Mouse (Mus musculus): ENCODE results near the gene Pmpcb. TPM values are rescaled to one million over a fixed set of nuclear protein-coding genes. Genes with fewer than 3 reads are reported as not detected.

The Pmpcb gene
- polyA plus RNA-seq, 1 experiment from 2014 or later = 94.9 TPM

DNA sequence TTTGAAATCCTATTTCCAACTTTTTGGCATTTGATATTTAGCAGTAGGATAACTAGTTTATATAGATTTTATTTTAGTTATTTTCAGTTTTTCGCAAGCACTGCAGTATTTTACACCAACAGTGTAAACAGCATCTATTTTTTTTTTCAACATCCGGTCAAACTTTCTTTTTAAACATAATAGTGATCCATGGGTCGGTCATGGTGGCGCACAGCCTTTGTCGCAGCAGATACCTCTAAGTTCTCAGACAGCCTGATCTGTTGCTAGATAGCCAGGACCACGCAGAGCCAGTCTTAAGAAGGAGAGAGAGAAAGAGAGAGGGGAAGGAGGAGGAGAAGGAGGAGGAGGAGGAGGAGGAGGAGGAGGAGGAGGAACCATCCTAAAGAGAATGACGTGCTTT lies 48.8 kb downstream of the Pmpcb start:
- no peaks in the 10 kb centered on the region for H3K9me3 ChIP-seq
- ATAC-seq (ENCODE audit: low FRiP score) = no peak
- WGBS = 74% methylated on average over 7 of the region's 7 CpGs
- H3K36me3 ChIP-seq (replicated peaks) = peaks cover 33% of the 10 kb centered on the region
- peak overlapping the region; percentile 92; the same call in 1 of the 2 replicates for H3K4me3 ChIP-seq (replicated peaks)
- peak overlapping the region; percentile 89 for H3K27ac ChIP-seq
- peaks cover 30% of the 10 kb centered on the region for H3K4me1 ChIP-seq
- no peaks in the 10 kb centered on the region for H3K27me3 ChIP-seq
- H3K9ac ChIP-seq = 0 out of 2 replicates have a peak overlapping the region, but pooled peaks have one; percentile 91
- peak overlapping the region; percentile 69 for H3K4me2 ChIP-seq

DNA sequence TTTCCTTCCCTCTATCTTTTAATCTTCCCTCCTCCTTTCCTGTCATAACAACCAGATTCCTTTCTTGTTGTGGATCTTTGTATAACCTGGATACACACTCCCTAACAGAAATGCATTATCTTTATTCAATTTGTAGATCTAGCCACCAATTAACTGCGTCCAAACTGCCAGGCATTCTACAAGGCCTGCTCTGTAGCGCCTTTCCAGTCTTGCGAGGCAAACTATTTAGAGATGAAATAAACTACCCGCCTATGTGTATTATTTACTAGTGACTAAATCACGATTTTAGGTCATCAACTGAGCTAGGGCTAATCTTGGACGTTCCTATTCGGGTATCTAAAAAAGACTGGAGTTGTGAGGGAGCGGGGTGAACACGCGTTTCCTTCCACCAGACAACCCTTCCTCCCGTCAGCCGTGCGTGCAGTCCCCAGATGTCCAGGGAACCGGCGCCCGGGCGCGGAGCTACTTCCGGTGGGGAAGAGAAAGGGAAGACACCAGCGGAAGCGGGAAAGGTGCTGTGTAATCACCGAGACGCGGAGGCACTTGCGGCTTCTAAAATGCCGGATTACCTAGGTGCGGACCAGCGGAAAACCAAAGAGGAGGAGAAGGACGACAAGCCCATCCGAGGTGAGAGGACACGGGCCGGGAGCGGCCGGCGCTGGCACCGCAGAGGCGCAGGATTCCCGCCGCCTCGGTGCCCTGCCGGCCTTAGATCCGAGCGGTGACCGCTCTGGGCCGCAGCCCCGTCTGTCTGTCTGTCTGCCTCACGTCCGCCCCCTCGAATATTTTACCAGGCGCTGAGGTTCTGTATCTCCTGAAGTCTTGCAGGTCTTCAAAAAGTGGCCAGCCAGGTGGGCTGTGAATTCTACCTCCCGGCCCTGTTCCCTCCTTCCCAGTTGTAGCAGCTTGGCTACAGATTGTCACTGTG lies 49.6 kb downstream of the Pmpcb start:
- peak; percentile 80 for ATAC-seq (ENCODE audit: low FRiP score)
- H3K9ac ChIP-seq = peak overlapping the region; percentile 91
- WGBS = 2% methylated on average over 51 of the region's 51 CpGs

DNA sequence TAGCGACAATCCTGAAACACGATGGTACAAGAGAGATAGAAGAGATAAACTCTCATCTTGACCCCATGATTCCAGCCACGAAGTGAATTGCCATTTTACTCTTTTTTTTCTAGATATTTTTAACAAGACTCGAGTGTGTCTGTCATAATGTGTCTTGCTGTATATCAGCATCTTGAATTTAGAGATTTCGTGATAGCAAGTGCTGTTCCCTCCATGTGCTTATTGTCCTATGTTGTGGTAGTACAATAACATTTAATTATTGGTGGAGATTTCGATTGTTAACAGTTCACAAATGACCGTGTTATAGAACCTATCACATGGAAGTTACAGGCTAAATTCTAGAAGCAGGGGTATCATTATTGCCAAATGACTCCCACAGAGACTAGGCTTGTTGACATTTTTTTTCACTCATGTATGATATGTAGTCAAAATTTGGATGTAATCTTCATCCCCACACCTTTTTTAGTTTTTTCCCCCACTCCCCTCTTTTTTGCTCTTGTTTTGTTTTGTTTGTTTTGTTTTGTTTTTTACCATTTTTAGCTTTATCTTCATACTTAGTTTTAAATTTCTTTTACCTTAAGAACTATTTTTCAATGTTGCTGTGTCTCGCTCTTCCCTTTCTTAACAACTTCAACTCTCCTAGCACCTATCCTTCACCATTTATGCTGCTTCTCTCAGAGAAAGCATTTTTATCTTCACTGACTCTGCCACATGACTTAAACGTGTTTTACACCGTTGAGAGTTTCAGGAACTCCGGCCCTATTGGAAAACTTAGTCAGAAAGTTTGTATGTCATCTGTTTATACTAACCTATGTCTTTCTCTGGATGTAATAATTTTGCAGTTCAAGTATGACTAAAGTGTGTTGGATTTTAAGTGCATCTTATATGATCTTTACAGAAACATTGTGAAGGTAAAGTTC lies 50.5 kb downstream of the Pmpcb start:
- ATAC-seq (ENCODE audit: low FRiP score) = no peak

More for the DNA sequence above, 49.6 kb downstream of the Pmpcb start:
- Histone ChIP-seq H3K36me3 (replicated peaks) (peaks cover 26% of the 10 kb centered on the region), H3K9me3 (no peaks in the 10 kb centered on the region), H3K27me3 (no peaks in the 10 kb centered on the region), H3K4me1 (peaks cover 30% of the 10 kb centered on the region), H3K27ac (peak overlapping the region; percentile 89), H3K4me2 (peak overlapping the region; percentile 69), H3K4me3 (replicated peaks) (peak overlapping the region; percentile 92)

DNA sequence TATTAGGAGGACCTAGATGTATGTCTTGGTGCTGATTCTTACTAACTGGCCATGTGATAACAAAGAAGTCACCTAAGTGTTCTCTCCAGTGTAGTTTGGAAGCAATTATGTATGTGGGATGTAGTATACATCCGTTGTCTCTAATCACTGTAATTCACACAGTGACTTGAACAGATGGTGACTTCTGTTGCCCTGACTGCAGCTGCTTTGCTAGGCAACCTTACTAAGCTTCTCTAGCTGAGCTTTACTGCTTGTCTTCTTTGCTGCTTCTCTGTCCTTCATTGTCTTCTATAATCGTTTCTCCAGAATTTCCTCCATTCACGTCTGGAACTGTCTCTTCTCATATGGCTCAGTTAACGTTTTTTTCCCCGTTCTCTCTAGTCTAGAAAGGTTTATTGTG lies 52.1 kb downstream of the Pmpcb start:
- no peak for ATAC-seq (ENCODE audit: low FRiP score)
- 79% methylated on average over 5 of the region's 5 CpGs for WGBS
- Histone ChIP-seq H3K27ac (peak overlapping the region; percentile 8; the same call in 1 of the 2 replicates), H3K9me3 (no peaks in the 10 kb centered on the region), H3K4me2 (peak overlapping the region; percentile 8; the same call in 1 of the 2 replicates), H3K9ac (no peak overlapping the region), H3K4me1 (peaks cover 29% of the 10 kb centered on the region), H3K27me3 (no peaks in the 10 kb centered on the region), H3K4me3 (replicated peaks) (no peak overlapping the region), H3K36me3 (replicated peaks) (peaks cover 20% of the 10 kb centered on the region)

More for the DNA sequence above, 50.5 kb downstream of the Pmpcb start:
- Histone ChIP-seq H3K36me3 (replicated peaks) (peaks cover 24% of the 10 kb centered on the region), H3K27me3 (no peaks in the 10 kb centered on the region), H3K4me3 (replicated peaks) (peak overlapping the region; percentile 92), H3K27ac (no peak overlapping the region), H3K9me3 (no peaks in the 10 kb centered on the region), H3K9ac (peak overlapping the region; percentile 91), H3K4me1 (peaks cover 30% of the 10 kb centered on the region), H3K4me2 (peak overlapping the region; percentile 69)
- WGBS = 42% methylated on average over 11 of the region's 11 CpGs

DNA sequence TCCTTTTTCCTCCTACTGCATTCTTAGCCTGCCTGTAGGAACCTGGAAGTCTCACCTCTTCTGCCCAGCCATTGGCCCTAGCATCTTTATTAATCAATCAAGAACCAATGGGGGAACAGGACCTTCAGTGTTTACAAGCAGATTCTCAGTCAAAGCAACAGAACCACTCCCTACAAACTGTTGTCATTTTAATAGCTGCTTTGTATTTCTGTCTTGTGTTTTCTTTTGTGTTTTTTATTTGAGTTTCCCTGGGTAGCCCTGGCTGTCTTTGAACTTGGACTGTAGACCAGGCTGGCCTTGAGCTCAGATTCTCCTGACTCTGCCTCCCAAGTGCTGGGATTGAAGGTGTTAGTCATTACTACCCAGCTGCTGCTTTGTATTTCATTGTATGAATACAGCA lies 55.2 kb downstream of the Pmpcb start:
- Histone ChIP-seq H3K9me3 (no peaks in the 10 kb centered on the region), H3K4me2 (no peak overlapping the region), H3K27me3 (no peaks in the 10 kb centered on the region), H3K9ac (no peak overlapping the region), H3K4me3 (replicated peaks) (no peak overlapping the region), H3K4me1 (peaks cover 22% of the 10 kb centered on the region), H3K27ac (no peak overlapping the region), H3K36me3 (replicated peaks) (peaks cover 32% of the 10 kb centered on the region)
- ATAC-seq (ENCODE audit: low FRiP score) = no peak

DNA sequence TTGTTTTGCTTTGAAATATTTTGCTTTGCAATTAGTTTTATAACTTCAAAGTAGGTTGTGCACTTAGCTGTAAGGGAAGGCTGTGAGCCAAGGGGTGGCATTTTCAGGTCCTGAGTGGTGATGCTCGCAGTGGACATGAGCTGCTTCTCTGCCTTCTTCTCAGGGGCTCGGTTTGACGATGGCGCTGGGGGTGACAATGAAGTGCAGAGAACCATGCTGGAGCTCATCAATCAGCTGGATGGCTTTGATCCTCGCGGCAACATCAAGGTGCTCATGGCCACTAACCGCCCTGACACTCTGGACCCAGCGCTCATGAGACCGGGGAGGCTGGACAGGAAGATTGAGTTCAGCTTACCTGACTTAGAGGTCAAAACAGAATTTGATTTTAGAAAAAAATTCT lies 66.0 kb downstream of the Pmpcb start:
- no peak for ATAC-seq (ENCODE audit: low FRiP score)
- H3K4me3 ChIP-seq (replicated peaks) = no peak overlapping the region
- H3K27ac ChIP-seq = no peak overlapping the region
- H3K9me3 ChIP-seq = no peaks in the 10 kb centered on the region
- H3K9ac ChIP-seq = no peak overlapping the region
- no peak overlapping the region for H3K4me2 ChIP-seq
- H3K4me1 ChIP-seq = no peaks in the 10 kb centered on the region
- 96% methylated on average over 9 of the region's 9 CpGs for WGBS
- H3K36me3 ChIP-seq (replicated peaks) = peaks cover 61% of the 10 kb centered on the region
- H3K27me3 ChIP-seq = no peaks in the 10 kb centered on the region

DNA sequence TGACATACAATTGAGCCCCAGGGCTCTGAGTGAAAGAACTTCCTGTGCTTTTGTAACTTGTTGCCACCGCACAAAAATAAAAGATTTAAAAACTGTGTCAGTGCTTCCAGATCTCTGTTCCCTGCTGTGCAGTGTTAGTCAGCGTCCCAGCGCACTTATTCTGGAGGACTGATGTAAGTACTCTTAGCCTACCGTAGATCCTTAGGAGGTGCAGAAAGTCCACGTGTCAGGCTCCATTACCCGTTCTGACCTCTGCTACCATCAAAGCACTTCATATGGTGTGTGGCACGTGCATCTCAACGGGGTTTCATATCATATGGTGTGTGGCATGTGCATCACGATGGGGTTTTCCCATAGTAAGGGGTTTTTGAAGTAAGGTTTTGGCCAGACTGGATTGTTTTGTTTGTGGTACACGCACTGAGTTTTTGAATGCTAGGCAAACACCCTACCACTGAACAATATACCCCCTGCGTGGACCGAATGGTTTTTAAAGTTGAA lies 66.8 kb downstream of the Pmpcb start:
- WGBS = 83% methylated on average over 12 of the region's 12 CpGs
- no peaks in the 10 kb centered on the region for H3K4me1 ChIP-seq
- H3K4me3 ChIP-seq (replicated peaks) = no peak overlapping the region
- no peak overlapping the region for H3K9ac ChIP-seq
- H3K9me3 ChIP-seq = no peaks in the 10 kb centered on the region
- peaks cover 56% of the 10 kb centered on the region for H3K36me3 ChIP-seq (replicated peaks)
- no peaks in the 10 kb centered on the region for H3K27me3 ChIP-seq
- H3K27ac ChIP-seq = no peak overlapping the region
- H3K4me2 ChIP-seq = no peak overlapping the region
- ATAC-seq (ENCODE audit: low FRiP score) = no peak

DNA sequence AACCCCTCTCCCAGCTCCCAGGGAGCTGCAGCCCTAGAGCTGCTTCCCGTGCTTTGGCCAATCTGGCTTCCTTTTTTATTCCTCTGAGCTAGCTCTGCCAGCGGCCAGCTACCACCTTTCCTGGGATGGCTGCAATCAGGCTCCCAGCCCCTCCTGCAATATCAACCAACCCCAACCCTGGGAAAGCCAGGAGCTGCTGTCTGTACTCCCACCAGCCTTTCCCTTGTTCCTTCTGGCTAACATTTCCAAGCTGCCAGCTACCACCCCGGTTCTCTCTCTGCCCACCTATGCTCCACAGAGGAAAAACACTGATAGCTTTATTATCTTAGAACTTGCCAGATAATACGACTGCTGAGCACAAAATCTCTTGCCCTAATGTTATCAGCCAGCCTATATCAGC lies 67.9 kb downstream of the Pmpcb start:
- WGBS = 84% methylated on average over 4 of the region's 4 CpGs
- ATAC-seq (ENCODE audit: low FRiP score) = no peak
- Histone ChIP-seq H3K36me3 (replicated peaks) (peaks cover 47% of the 10 kb centered on the region), H3K4me1 (no peaks in the 10 kb centered on the region), H3K27me3 (no peaks in the 10 kb centered on the region), H3K9me3 (no peaks in the 10 kb centered on the region), H3K9ac (no peak overlapping the region), H3K27ac (no peak overlapping the region), H3K4me2 (no peak overlapping the region), H3K4me3 (replicated peaks) (no peak overlapping the region)

Other genes with a start within 250 kb of the Pmpcb start
- 14.1 and 16.8 TPM in 2 replicates for gene Lrrc17, start 193.6 kb upstream of the Pmpcb start, polyA plus RNA-seq (2016; fragmentation: Nextera tagmentation; extraction: Ambion mirVana)
- 0.22 and 0.32 TPM in 2 replicates for gene Fbxl13, start 91.5 kb upstream of the Pmpcb start, polyA plus RNA-seq (2016; fragmentation: Nextera tagmentation; extraction: Ambion mirVana)
- gene Armc10, start 91.3 kb upstream of the Pmpcb start, polyA plus RNA-seq (2016; fragmentation: Nextera tagmentation; extraction: Ambion mirVana) = 75.4 and 80.1 TPM in 2 replicates
- 12.6 and 13.5 TPM in 2 replicates for gene Napepld, start 35.7 kb upstream of the Pmpcb start, polyA plus RNA-seq (2016; fragmentation: Nextera tagmentation; extraction: Ambion mirVana)
- 94.3 and 97.1 TPM in 2 replicates for gene Dnajc2, start 48.1 kb downstream of the Pmpcb start, polyA plus RNA-seq (2016; fragmentation: Nextera tagmentation; extraction: Ambion mirVana)
- gene Psmc2, start 48.1 kb downstream of the Pmpcb start, polyA plus RNA-seq (2016; fragmentation: Nextera tagmentation; extraction: Ambion mirVana) = 214 and 221 TPM in 2 replicates
- gene Slc26a5, start 128.5 kb downstream of the Pmpcb start, polyA plus RNA-seq (2016; fragmentation: Nextera tagmentation; extraction: Ambion mirVana) = 0.19 and 0.26 TPM in 2 replicates

Measured in forebrain, embryonic 12.5 days (tissue).